ENCODE assay signal across 10 mouse cellular contexts in genomic region chr10:80024229-80025043, GRCm38 (mm10). TPM values are rescaled to one million over a fixed set of nuclear protein-coding genes. Genes with fewer than 3 reads are reported as not detected.
DNase-seq lines count a peak whose midpoint lies in the region; ATAC-seq and TF ChIP-seq lines count a peak whose summit lies in the region.
"Had no signal": no experiment of that assay in that cellular context is flagged by ENCODE, and none has a peak within 500 bp of the region (broad histone marks: within the 10 kb centered on the region; RNA-seq: fewer than 3 reads in every experiment).

No protein-coding gene starts in this region.

- no peak for TF ChIP-seq EP300 in lung, postnatal 0 days (IDR thresholded peaks at IDR 0.05)

- WGBS in lung, postnatal 0 days = 79% methylated on average over 15 of the region's 15 CpGs
- 63% methylated on average over 15 of the region's 15 CpGs for WGBS in lung, adult 2 months
- 48% methylated on average over 15 of the region's 15 CpGs for WGBS in thymus, adult 2 months
- 78% methylated on average over 15 of the region's 15 CpGs for WGBS in intestine, postnatal 0 days

- no peaks in the 10 kb centered on the region for H3K36me3 ChIP-seq in lung, postnatal 0 days (ENCODE audit: insufficient read depth, low read length)
- H3K36me3 ChIP-seq in thymus, adult 2 months (ENCODE audit: control insufficient read depth, insufficient read depth, low read length) = peaks cover 91% of the 10 kb centered on the region
- H3K36me3 ChIP-seq in intestine, postnatal 0 days (ENCODE audit: control insufficient read depth, insufficient read depth) = no peaks in the 10 kb centered on the region

- ATAC-seq in lung, postnatal 0 days = no peak
- no peak for ATAC-seq in erythroblast, adult 5-6 weeks (replicated peaks; ENCODE audit: low FRiP score, poor library complexity, severe bottlenecking)
- ATAC-seq in intestine, postnatal 0 days = no peak
- ATAC-seq: hindbrain, postnatal 0 days had no signal

- H3K4me3 ChIP-seq in lung, postnatal 0 days (ENCODE audit: low read depth, low read length) = no peak overlapping the region
- no peak overlapping the region for H3K4me3 ChIP-seq in lung, adult 2 months (replicated peaks; ENCODE audit: extremely low read depth, low read depth, low read length)
- peak overlapping the region; percentile 42 for H3K4me3 ChIP-seq in thymus, adult 2 months (ENCODE audit: control insufficient read depth, insufficient read depth, low read length)
- H3K4me3 ChIP-seq in intestine, postnatal 0 days (ENCODE audit: low read depth, low read length) = no peak overlapping the region
- H3K4me3 ChIP-seq: limb, embryonic 13.5 days had no signal

- no peak; the same call in 1 of the 2 replicates for TF ChIP-seq POLR2A in lung, adult 2 months (IDR thresholded peaks at IDR 0.05; ENCODE audit: borderline replicate concordance, extremely low read depth, low read depth, low read length)
- no peak for TF ChIP-seq POLR2A in thymus, adult 2 months (IDR thresholded peaks at IDR 0.05; ENCODE audit: control insufficient read depth, extremely low read depth, insufficient read depth, low read length, poor library complexity)

- H3K27me3 ChIP-seq in lung, postnatal 0 days (replicated peaks; ENCODE audit: insufficient read depth, low read length) = no peaks in the 10 kb centered on the region
- no peaks in the 10 kb centered on the region for H3K27me3 ChIP-seq in thymus, adult 2 months (ENCODE audit: control insufficient read depth, insufficient read depth, low read length)
- 0 out of 2 replicates have a peak, but pooled peaks cover under 1% of the 10 kb centered on the region for H3K27me3 ChIP-seq in intestine, postnatal 0 days (replicated peaks; ENCODE audit: control insufficient read depth, insufficient read depth, low read length)

- H3K4me2 ChIP-seq in lung, postnatal 0 days (replicated peaks; ENCODE audit: low read depth, low read length) = no peak overlapping the region
- H3K4me2 ChIP-seq in intestine, postnatal 0 days (replicated peaks; ENCODE audit: low read depth) = no peak overlapping the region
- H3K4me2 ChIP-seq: limb, embryonic 13.5 days had no signal

- H3K9ac ChIP-seq in lung, postnatal 0 days (replicated peaks; ENCODE audit: low read depth) = no peak overlapping the region
- H3K9ac ChIP-seq in intestine, postnatal 0 days (ENCODE audit: low read depth, low read length) = no peak overlapping the region
- H3K9ac ChIP-seq: limb, embryonic 13.5 days had no signal

- TF ChIP-seq CTCF in lung, postnatal 0 days (IDR thresholded peaks at IDR 0.05) = no peak
- TF ChIP-seq CTCF in lung, adult 2 months (IDR thresholded peaks at IDR 0.05; ENCODE audit: insufficient read depth, low read length) = no peak
- TF ChIP-seq CTCF in thymus, adult 2 months (IDR thresholded peaks at IDR 0.05; ENCODE audit: borderline replicate concordance, control insufficient read depth, extremely low read depth, insufficient read depth, low read length, poor library complexity) = no peak
- TF ChIP-seq CTCF in intestine, postnatal 0 days (IDR thresholded peaks at IDR 0.05; ENCODE audit: low read depth) = no peak

- H3K9me3 ChIP-seq in lung, postnatal 0 days (ENCODE audit: low read length) = no peaks in the 10 kb centered on the region
- H3K9me3 ChIP-seq in intestine, postnatal 0 days (ENCODE audit: control insufficient read depth) = no peaks in the 10 kb centered on the region
- H3K9me3 ChIP-seq: limb, embryonic 13.5 days had no signal

- 0 out of 2 replicates have a peak overlapping the region, but pooled peaks have one; percentile 43 for H3K27ac ChIP-seq in lung, postnatal 0 days (ENCODE audit: low read length)
- H3K27ac ChIP-seq in thymus, adult 2 months (ENCODE audit: control insufficient read depth, insufficient read depth, low read length) = peak overlapping the region; percentile 88
- H3K27ac ChIP-seq in intestine, postnatal 0 days (ENCODE audit: low read depth, low read length) = no peak overlapping the region
- H3K27ac ChIP-seq: hindbrain, postnatal 0 days; limb, embryonic 13.5 days had no signal

- peak; percentile 16 for DNase-seq in lung, postnatal 0 days (ENCODE audit: low spot score)
- no peak for DNase-seq in lung, adult 2 months
- peak; percentile 89 for DNase-seq in T-cell, adult 2 months (ENCODE audit: low spot score)
- DNase-seq in lung, postnatal 36 days = peak; percentile 72
- DNase-seq in thymus, adult 2 months = peak; percentile 83
- no peak for DNase-seq in cerebellum, adult 8-10 months

- peaks cover 7% of the 10 kb centered on the region; the same call in 1 of the 2 replicates for H3K4me1 ChIP-seq in lung, postnatal 0 days (ENCODE audit: insufficient read depth, low read depth, low read length)
- peaks cover 14% of the 10 kb centered on the region for H3K4me1 ChIP-seq in lung, adult 2 months (ENCODE audit: control insufficient read depth, insufficient read depth, low read length)
- peaks cover 59% of the 10 kb centered on the region for H3K4me1 ChIP-seq in thymus, adult 2 months (replicated peaks; ENCODE audit: control insufficient read depth, insufficient read depth, low read length)
- H3K4me1 ChIP-seq in intestine, postnatal 0 days (replicated peaks; ENCODE audit: control insufficient read depth, insufficient read depth, low read length) = 0 out of 2 replicates have a peak, but pooled peaks cover 3% of the 10 kb centered on the region

RNA-seq across cellular contexts. Expression of gene Arhgap45, which starts 8.0 kb away (rescaled TPM):
- 20.1 and 22.2 TPM in 2 replicates for polyA plus RNA-seq in lung, postnatal 0 days (2015; fragmentation: Nextera tagmentation; extraction: Ambion mirVana)
- 102 and 103 TPM in 2 replicates for polyA plus RNA-seq in lung, adult 2 months (2012; rRNA removed)
- 1,362 and 1,504 TPM in 2 replicates for polyA plus RNA-seq in thymus, adult 2 months (2012; rRNA removed)
- total RNA-seq in erythroblast, adult 5-6 weeks (2015; ENCODE audit: low replicate concordance) = 23.1 and 31.6 TPM in 2 replicates
- total RNA-seq in erythroblast, adult 5-6 weeks (2017; ENCODE audit: low replicate concordance) = 28.6 and 35.8 TPM in 2 replicates
- polyA plus RNA-seq in intestine, postnatal 0 days (2015; fragmentation: Nextera tagmentation; extraction: Ambion mirVana) = 1.2 and 1.3 TPM in 2 replicates

RNA-seq across cellular contexts. Expression of gene Polr2e, which starts 15.2 kb away (rescaled TPM):
- polyA plus RNA-seq in lung, postnatal 0 days (2015; fragmentation: Nextera tagmentation; extraction: Ambion mirVana) = 178 and 202 TPM in 2 replicates
- polyA plus RNA-seq in lung, adult 2 months (2012; rRNA removed) = 199 and 208 TPM in 2 replicates
- polyA plus RNA-seq in thymus, adult 2 months (2012; rRNA removed) = 211 and 226 TPM in 2 replicates
- total RNA-seq in erythroblast, adult 5-6 weeks (2015; ENCODE audit: low replicate concordance) = 23.6 and 33.4 TPM in 2 replicates
- total RNA-seq in erythroblast, adult 5-6 weeks (2017; ENCODE audit: low replicate concordance) = 4.5 and 9.9 TPM in 2 replicates
- polyA plus RNA-seq in intestine, postnatal 0 days (2015; fragmentation: Nextera tagmentation; extraction: Ambion mirVana) = 90.0 and 98.5 TPM in 2 replicates

RNA-seq across cellular contexts. Expression of gene Gpx4, which starts 22.5 kb away (rescaled TPM):
- polyA plus RNA-seq in lung, postnatal 0 days (2015; fragmentation: Nextera tagmentation; extraction: Ambion mirVana) = 1,058 and 1,082 TPM in 2 replicates
- 581 and 623 TPM in 2 replicates for polyA plus RNA-seq in lung, adult 2 months (2012; rRNA removed)
- 517 and 598 TPM in 2 replicates for polyA plus RNA-seq in thymus, adult 2 months (2012; rRNA removed)
- 108 and 169 TPM in 2 replicates for total RNA-seq in erythroblast, adult 5-6 weeks (2015; ENCODE audit: low replicate concordance)
- total RNA-seq in erythroblast, adult 5-6 weeks (2017; ENCODE audit: low replicate concordance) = 96.3 and 123 TPM in 2 replicates
- 1,519 and 1,523 TPM in 2 replicates for polyA plus RNA-seq in intestine, postnatal 0 days (2015; fragmentation: Nextera tagmentation; extraction: Ambion mirVana)

RNA-seq across cellular contexts. Expression of gene Abca7, which starts 28.1 kb away (rescaled TPM):
- polyA plus RNA-seq in lung, postnatal 0 days (2015; fragmentation: Nextera tagmentation; extraction: Ambion mirVana) = 5.5 and 6.5 TPM in 2 replicates
- 31.4 and 38.2 TPM in 2 replicates for polyA plus RNA-seq in lung, adult 2 months (2012; rRNA removed)
- polyA plus RNA-seq in thymus, adult 2 months (2012; rRNA removed) = 79.5 and 83.5 TPM in 2 replicates
- 14.4 and 18.2 TPM in 2 replicates for total RNA-seq in erythroblast, adult 5-6 weeks (2015; ENCODE audit: low replicate concordance)
- 19.4 and 27.7 TPM in 2 replicates for total RNA-seq in erythroblast, adult 5-6 weeks (2017; ENCODE audit: low replicate concordance)
- 2.2 and 2.5 TPM in 2 replicates for polyA plus RNA-seq in intestine, postnatal 0 days (2015; fragmentation: Nextera tagmentation; extraction: Ambion mirVana)

RNA-seq across cellular contexts. Expression of gene Cnn2, which starts 36.1 kb away (rescaled TPM):
- 483 and 567 TPM in 2 replicates for polyA plus RNA-seq in lung, postnatal 0 days (2015; fragmentation: Nextera tagmentation; extraction: Ambion mirVana)
- 387 and 395 TPM in 2 replicates for polyA plus RNA-seq in lung, adult 2 months (2012; rRNA removed)
- polyA plus RNA-seq in thymus, adult 2 months (2012; rRNA removed) = 239 and 245 TPM in 2 replicates
- total RNA-seq in erythroblast, adult 5-6 weeks (2015; ENCODE audit: low replicate concordance) = 33.8 and 46.6 TPM in 2 replicates
- total RNA-seq in erythroblast, adult 5-6 weeks (2017; ENCODE audit: low replicate concordance) = 30.0 and 73.0 TPM in 2 replicates
- 109 and 117 TPM in 2 replicates for polyA plus RNA-seq in intestine, postnatal 0 days (2015; fragmentation: Nextera tagmentation; extraction: Ambion mirVana)

Comparison
In these comparisons a context has a peak if more than half of its experiments do, and no peak if none do; other contexts are left out.
1. DNase-seq: peak in lung, postnatal 0 days (single experiment), T-cell, adult 2 months (single experiment), lung, postnatal 36 days (single experiment) and thymus, adult 2 months (single experiment); none in lung, adult 2 months (single experiment) and cerebellum, adult 8-10 months (single experiment).
2. RNA of gene Arhgap45, which starts 8.0 kb away (polyA plus RNA-seq): 1,362 to 1,504 TPM in thymus, adult 2 months; 102 to 103 TPM in lung, adult 2 months, 20.1 to 22.2 TPM in lung, postnatal 0 days and 1.2 to 1.3 TPM in intestine, postnatal 0 days; every median in the first group is over 10 times any median in the second.